8 mouse cellular contexts compared by ENCODE assay signal in genomic region chr5:105651561-105651991, GRCm38 (mm10). TPM values are rescaled to one million over a fixed set of nuclear protein-coding genes. Genes with fewer than 3 reads are reported as not detected.
A peak's percentile ranks its signal among the peaks of the same experiment; 100 is the strongest.
DNase-seq lines count a peak whose midpoint lies in the region; ATAC-seq lines count a peak whose summit lies in the region.
"Had no signal": no experiment of that assay in that cellular context is flagged by ENCODE, and none has a peak within 500 bp of the region (broad histone marks: within the 10 kb centered on the region; RNA-seq: fewer than 3 reads in every experiment).

No protein-coding gene starts in this region.

- H3K4me2 ChIP-seq in intestine, embryonic 15.5 days (replicated peaks) = peak overlapping the region; percentile 30; the same call in 1 of the 2 replicates
- 0 out of 2 replicates have a peak overlapping the region, but pooled peaks have one; percentile 5 for H3K4me2 ChIP-seq in limb, embryonic 15.5 days
- no peak overlapping the region for H3K4me2 ChIP-seq in forebrain, embryonic 13.5 days

- H3K4me3 ChIP-seq in intestine, embryonic 15.5 days (replicated peaks) = no peak overlapping the region
- no peak overlapping the region for H3K4me3 ChIP-seq in limb, embryonic 15.5 days
- no peak overlapping the region for H3K4me3 ChIP-seq in forebrain, embryonic 13.5 days

- H3K27me3 ChIP-seq in intestine, embryonic 15.5 days (replicated peaks) = no peaks in the 10 kb centered on the region
- H3K27me3 ChIP-seq in limb, embryonic 15.5 days = no peaks in the 10 kb centered on the region
- no peaks in the 10 kb centered on the region for H3K27me3 ChIP-seq in forebrain, embryonic 13.5 days

- 35% methylated on average over 11 of the region's 11 CpGs for WGBS in intestine, embryonic 15.5 days
- WGBS in limb, embryonic 15.5 days = 39% methylated on average over 11 of the region's 11 CpGs
- WGBS in forebrain, embryonic 13.5 days = 89% methylated on average over 11 of the region's 11 CpGs

- DNase-seq in spleen, postnatal 36 days (ENCODE audit: low spot score in 2 of 2) = peak; percentile 28 to 36
- DNase-seq in spleen, postnatal 14 days (ENCODE audit: low spot score in 2 of 2) = no peak
- peak; percentile 51 for DNase-seq in thymus, postnatal 4 days
- DNase-seq in cerebellum, postnatal 25 days = no peak
- DNase-seq: gastrocnemius, postnatal 36 days had no signal

- ATAC-seq in intestine, embryonic 15.5 days = no peak
- ATAC-seq in limb, embryonic 15.5 days (ENCODE audit: insufficient number of reproducible peaks, low FRiP score, low TSS enrichment, low read depth) = peak; percentile 71; the same call in 1 of the 2 replicates
- no peak for ATAC-seq in forebrain, embryonic 13.5 days

- no peaks in the 10 kb centered on the region for H3K36me3 ChIP-seq in intestine, embryonic 15.5 days
- H3K36me3 ChIP-seq in limb, embryonic 15.5 days = no peaks in the 10 kb centered on the region
- H3K36me3 ChIP-seq in forebrain, embryonic 13.5 days (ENCODE audit: poor library complexity, severe bottlenecking) = no peaks in the 10 kb centered on the region

- H3K9me3 ChIP-seq in intestine, embryonic 15.5 days = no peaks in the 10 kb centered on the region
- no peaks in the 10 kb centered on the region for H3K9me3 ChIP-seq in limb, embryonic 15.5 days
- H3K9me3 ChIP-seq in forebrain, embryonic 13.5 days (replicated peaks) = no peaks in the 10 kb centered on the region

- H3K27ac ChIP-seq in intestine, embryonic 15.5 days = no peak overlapping the region
- peak overlapping the region; percentile 51 for H3K27ac ChIP-seq in limb, embryonic 15.5 days
- no peak overlapping the region for H3K27ac ChIP-seq in forebrain, embryonic 13.5 days

- H3K4me1 ChIP-seq in intestine, embryonic 15.5 days (replicated peaks) = peaks cover 12% of the 10 kb centered on the region; the same call in 1 of the 2 replicates
- H3K4me1 ChIP-seq in limb, embryonic 15.5 days = peaks cover 17% of the 10 kb centered on the region
- peaks cover 9% of the 10 kb centered on the region for H3K4me1 ChIP-seq in forebrain, embryonic 13.5 days

- no peak overlapping the region for H3K9ac ChIP-seq in intestine, embryonic 15.5 days
- no peak overlapping the region for H3K9ac ChIP-seq in limb, embryonic 15.5 days
- H3K9ac ChIP-seq in forebrain, embryonic 13.5 days = no peak overlapping the region

RNA-seq across cellular contexts. Expression of gene Lrrc8d, which starts 48.2 kb away (rescaled TPM):
- 14.8 and 16.2 TPM in 2 replicates for polyA plus RNA-seq in intestine, embryonic 15.5 days (2015; fragmentation: Nextera tagmentation; extraction: Ambion mirVana)
- polyA plus RNA-seq in limb, embryonic 15.5 days (2015; fragmentation: Nextera tagmentation; extraction: Ambion mirVana) = 10.7 and 11.6 TPM in 2 replicates
- polyA plus RNA-seq in forebrain, embryonic 13.5 days (2015; fragmentation: Nextera tagmentation; extraction: Ambion mirVana) = 27.2 and 27.3 TPM in 2 replicates

Comparison
In these comparisons a context has a peak if more than half of its experiments do, and no peak if none do; other contexts are left out.
1. DNase-seq: peak in spleen, postnatal 36 days (2 of 2) and thymus, postnatal 4 days (single experiment); none in spleen, postnatal 14 days (0 of 2) and cerebellum, postnatal 25 days (0 of 2).